Mouse (Mus musculus) lung, postnatal 0 days (tissue): ENCODE measurements around the gene Tldc1.

Source experiments
- CTCF ChIP-seq: IDR thresholded peaks from 2 replicates; pipeline ENCODE4 v1.5.1; 2016; ENCODE audit warnings: antibody characterized with exemption, mild to moderate bottlenecking
- EP300 ChIP-seq: IDR thresholded peaks from 2 replicates; pipeline ENCODE4 v1.6.1; 2016; ENCODE audit warnings: antibody characterized with exemption, mild to moderate bottlenecking, control low read depth

DNA sequence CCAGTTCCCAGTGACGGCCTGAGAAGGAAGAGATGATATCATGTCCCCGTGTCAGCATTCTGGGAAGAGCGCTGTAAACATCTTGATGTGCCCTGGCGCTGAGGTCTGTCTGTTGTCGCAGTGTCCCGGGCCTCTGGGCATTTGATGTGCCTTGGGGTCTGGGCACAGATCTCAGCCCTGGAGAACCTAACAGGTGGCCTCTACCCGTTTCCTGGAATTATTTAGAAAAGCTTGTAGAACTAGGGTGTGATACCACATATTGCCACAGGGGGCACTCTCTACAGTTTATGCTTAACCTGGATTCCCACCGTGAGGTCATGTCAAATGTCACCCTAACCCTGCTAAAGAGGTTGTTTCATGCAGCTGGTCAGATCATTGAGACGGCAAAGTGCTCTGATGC is 60.5 kb downstream of the Tldc1 start:
- TF ChIP-seq CTCF (peak; percentile 77), EP300 (peak; percentile 86)
